Mouse (Mus musculus) bone marrow, adult 2 months (tissue): ENCODE results near the gene Gucy2g.

Source experiments
- CTCF ChIP-seq: fragments of 200-500 bp; IDR thresholded peaks from 2 replicates; pipeline ENCODE4 v1.5.1; 2011; ENCODE audit warnings: low read length, control low read depth; ENCODE audit not compliant: control insufficient read depth, insufficient read depth
- POLR2A ChIP-seq: fragments of 200-500 bp; IDR thresholded peaks from 2 replicates; pipeline ENCODE4 v1.6.1; 2011; ENCODE audit warnings: low read depth, mild to moderate bottlenecking, control low read depth, low read length, borderline replicate concordance; ENCODE audit not compliant: control insufficient read depth

DNA sequence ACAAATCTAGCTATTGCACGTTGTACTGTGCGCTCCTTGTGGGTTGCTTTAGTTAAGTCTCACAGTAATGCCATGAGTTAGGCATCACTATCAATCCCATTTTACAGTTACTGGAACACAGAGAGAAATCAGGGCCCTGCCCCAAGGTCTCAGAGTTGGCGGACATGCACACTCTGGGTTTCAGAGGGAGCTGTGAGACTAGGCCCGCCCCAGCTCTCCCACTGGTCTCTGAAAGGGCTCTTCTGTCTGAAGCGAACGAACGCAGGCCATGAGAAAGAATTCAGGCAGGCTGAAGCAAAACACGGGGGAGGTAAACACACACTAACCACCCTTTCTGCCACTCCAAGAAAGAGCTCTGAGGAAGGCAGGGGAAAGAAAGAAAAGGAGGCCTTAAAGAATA, 82.4 kb downstream of the Gucy2g start:
- TF ChIP-seq POLR2A (no peak), CTCF (no peak)
